Mouse (Mus musculus) layer of hippocampus, adult 8-10 months (tissue): Measurements from ENCODE around the gene Srgap2. TPM values are rescaled to one million over a fixed set of nuclear protein-coding genes. Genes with fewer than 3 reads are reported as not detected.
"Not testable (repeated sequence)": the region's sequence is repeated elsewhere in the genome, so short reads cannot be mapped to it uniquely, and the experiment has no call there.

Experiments
- DNase-seq, 2 experiments: peaks; one replicate each; pipeline ENCODE4 v3.0.0; 2022; ENCODE audit warnings: low spot score in 2 of 2
- total RNA-seq, 4 experiments: library from RNA; stranded (reverse); gene quantifications; 2 replicates each; pipeline ENCODE4 v1.2.4; 2022

Gene Srgap2
- total RNA-seq, 4 experiments from 2014 or later = 79.8 to 92.2 (median 84.9) TPM

DNA sequence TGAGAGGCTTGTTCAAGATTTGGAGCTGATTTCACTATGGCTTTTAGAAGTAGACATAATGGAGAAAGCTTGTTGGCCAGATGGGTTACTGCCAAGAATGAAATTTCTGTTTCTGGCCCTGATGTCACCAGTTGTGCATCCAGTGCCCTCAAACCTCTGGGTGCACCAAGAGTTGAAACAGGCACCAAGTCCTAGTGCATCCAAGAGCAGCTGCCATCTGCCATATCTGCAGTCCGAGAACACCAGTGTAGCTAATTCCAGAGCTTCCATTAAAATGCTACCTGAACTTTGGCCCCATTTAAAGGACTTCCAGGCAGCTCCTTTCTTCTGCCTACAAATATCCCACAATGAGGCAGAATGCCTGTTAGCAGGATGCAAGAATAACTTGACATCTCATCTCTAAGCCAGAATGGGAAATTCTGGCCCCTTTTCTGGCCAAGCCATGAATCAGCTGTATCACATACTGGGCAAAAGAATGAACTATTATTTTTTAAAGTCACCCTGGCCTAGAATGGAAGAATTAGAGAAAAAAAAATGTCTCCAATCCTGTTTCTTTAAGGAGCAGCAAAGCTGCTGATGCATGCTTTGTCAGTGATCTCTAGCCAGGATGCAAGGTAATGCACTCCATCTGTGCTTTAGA lies 180.1 kb downstream of the Srgap2 start:
- DNase-seq = no peak

DNA sequence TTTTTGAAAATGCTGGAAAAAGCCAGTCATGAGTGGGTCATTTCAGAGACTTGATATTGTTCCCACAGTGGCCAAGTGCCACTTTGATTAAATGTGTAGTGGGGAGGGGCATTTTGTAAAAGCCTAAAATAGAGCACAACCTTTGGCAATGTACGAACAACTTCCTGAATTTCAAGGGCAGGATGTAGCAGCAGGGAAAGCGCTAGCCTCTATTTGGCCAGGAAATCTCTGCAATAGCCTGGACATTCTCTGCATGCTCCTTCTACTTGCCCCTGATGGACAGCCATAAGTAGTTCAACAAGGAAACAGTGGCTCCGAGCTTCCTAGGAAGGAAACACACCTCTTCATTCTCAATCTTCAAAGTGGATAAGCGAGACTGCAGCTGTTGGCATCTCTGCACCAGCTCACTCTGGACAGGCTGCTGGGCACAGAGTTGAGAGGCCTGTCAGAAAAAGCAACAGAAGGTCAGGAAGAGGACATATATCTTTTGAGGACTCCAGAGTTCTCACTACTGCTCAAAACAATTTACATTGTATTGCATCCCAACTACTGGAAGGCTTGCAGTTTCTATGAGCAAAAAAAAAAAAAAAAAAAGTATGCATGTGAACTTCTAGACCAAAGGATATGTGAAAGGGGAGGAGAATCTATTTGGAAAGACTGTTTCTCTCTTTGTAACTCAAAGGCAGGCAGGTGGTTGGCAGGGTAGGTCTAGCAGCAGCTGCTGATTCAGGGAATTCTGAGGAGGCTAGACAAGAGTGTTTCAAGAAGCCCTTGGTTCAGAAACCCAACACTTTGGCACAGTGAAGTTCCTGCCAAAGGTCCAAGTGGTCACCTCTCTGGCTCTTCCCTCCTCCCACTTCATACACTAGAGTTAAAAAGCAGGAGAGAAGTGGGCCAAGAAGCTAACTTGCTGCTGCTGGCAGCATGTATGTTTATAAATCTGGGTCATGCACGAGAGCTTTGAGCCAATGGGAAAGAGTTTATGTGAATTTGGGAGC lies 181.4 kb downstream of the Srgap2 start:
- no peak for DNase-seq

DNA sequence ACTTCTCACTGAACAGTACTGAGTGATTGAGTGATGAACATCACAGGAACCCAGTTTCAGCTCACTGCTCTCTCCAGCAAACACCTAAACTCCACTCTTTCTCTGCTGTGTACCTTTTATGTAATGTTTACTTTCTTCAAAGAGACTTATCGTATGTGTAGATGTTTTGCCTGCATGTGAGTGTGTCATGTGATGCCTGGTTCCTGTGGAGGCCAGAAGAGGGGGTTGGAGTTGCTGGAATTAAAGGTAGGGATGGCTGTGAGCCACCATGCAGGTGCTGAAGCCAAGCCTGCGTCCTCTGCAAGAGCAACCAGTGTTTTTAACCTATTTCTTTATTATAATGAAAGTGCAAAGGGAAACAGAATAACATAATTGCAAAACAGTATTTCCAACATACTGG lies 182.5 kb downstream of the Srgap2 start:
- no peak for DNase-seq

DNA sequence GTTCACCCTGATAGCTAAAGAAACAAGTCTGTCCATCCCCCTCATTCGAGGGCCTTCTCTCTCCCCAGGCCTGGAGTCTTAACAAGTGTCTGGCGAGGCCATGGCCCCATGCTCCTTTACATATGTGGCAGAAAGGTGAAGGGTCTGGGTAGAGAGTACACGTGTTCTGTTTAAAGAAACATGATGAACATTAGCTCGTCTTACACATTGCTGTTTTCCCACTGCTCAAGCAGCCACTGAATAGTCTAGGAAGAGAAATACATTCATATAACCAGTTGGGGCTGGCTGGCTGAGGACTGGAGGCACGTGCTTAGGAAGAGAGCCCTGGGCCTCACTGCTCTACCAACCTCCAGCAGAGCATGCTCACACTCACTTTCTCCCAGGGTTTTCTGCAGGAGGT lies 191.1 kb downstream of the Srgap2 start:
- DNase-seq = no peak

DNA sequence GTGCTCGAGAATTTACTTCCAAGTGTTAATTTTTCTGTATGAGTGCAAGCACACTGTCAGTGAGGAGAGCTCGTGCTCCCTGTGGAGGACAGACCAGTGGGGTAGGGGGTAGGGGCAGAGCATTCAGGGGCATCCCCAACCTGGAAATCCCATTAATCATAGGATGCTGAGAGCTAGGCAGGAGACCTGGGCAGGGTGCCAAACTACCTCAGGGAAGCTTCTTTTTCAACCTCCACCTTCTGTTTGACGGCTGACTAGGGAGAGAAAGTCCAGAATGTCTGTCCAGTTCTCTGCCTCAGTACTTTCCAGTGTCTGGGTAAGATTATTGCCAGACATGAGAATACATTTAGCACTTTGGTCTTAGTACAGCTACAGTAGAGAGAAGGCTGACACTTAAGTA lies 191.5 kb downstream of the Srgap2 start:
- DNase-seq = no peak

DNA sequence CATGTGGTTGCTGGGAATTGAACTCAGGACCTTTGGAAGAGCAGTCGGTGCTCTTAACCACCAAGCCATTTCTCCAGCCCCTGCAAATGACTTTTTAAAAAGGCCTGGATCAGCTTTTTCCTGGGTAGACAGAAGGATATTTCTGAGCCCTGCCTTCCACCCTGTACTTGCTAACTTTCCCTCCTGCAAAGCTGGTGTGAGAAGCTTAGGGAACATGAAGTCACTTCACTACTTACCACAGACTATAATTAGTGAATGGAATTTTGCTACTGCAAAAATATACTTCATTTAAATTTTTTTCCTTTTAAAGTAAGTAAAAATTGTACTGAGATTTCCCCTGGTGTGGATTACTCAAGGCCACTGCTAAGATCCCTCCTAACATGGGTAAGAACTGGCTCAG lies 196.0 kb downstream of the Srgap2 start:
- no peak for DNase-seq

DNA sequence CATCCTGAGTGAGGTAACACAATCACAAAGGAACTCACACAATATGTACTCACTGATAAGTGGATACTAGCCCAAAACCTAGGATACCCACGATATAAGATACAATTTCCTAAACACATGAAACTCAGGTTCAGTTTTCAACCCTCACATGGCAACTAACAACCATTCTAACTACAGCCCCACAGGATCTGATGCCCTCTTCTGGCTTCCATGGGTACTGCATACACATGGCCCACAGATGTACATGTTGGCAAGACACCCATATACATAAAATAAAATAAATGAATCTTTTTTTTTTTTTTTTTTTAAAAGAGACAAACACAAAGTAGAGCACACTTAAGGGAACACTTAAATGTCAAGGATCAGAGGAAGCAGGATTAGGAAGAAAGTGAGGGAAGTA lies 198.1 kb downstream of the Srgap2 start:
- DNase-seq = not testable (repeated sequence)

DNA sequence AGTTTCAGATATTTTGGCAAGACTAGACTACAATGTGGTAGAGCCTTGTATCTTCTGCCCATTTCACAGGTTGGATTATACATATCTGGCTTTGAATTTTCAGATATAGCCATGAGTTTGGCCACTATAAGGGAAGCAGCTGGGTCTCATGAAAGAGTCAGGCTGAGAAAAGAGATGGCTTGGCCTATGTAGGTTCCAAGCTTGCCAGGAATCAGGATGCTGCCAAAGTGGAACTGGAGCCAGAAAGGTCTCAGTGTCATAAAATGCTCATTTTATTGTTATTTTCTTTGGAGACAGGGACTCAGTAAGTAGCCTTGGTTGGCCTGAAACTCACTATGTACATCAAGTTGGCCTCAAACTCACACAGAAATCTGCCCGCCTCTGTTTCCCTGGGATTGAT lies 200.0 kb downstream of the Srgap2 start:
- no peak for DNase-seq

DNA sequence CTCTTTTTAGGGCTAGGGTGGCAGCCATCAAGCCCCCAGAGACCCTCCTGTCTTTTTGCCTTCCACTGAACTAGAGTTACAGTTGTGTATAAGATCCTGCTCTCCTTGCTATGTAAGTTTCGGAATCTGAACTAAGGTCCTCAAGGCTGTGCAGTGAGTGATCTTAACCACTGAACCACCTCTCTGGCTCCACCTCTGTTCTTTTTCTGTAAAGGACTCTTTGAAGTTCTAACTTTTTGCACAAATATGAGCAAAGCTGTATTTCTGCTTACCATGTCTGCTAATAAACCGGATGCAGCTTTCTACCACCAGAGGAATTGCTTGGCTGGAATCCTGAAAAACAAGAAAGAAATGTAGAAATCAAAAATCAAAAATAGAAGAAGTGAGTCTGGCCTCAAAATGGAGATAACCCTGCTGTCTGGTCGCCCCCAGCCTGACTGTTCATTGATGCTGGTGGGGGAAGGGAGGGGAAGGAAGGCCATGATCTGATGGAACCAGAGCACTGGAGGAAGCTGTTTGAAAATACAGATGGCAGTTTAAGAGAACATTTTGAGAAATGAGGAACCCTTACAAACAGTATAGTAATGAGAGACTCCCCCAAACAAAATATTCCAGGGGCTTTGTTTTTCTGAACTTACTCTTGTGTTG lies 202.2 kb downstream of the Srgap2 start:
- no peak for DNase-seq

DNA sequence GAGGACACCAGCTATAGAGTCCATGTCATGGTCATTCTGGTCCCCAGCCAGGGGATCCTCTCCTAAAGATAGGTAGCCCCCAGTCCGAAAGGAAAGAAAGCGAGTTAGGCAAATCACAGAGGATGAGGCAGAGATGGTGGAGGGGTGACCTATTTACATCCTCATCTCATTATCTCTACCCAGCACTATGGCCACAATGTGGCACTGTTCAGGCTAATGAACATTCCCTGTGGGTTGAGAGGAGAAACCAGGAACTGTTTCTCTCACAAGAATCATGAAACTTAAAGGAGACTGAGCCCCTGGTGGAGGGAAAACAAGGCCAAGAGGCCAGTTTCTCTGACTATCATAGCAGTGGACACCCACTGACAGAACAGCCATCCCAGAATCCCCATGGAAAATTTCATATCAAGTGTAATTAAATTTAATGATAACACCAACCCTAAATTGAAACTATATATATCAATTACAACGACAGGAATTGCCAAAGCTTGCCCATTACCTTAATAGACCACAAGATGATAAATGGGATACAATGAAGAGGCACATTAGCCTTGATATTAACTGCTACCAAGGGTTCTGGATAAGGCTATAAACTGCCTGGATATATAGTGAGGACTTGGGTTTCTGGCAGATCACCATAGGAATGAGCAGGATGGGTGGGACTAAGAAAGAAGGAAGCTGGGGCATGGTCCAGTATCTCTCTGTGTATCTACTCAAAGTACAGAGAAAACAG lies 207.4 kb downstream of the Srgap2 start:
- DNase-seq = no peak

DNA sequence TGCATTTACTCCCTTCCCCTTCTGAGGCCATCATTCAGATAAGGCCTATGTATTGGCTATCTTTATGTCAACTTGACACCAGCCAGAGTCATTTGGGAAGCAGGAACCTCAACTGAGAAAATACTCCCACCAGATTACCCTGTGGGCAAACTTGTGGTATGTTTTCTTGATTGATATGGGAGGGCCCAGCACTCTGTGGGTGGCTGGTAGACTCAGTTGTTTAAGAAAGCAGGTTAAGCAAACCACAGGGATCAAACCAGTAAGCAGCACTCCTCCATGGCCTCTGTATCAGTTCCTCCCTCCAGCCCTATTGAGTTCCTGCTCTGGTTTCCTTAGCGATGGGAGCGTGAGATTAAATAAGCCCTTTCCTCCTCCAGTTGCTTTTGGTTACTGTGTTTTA lies 208.8 kb downstream of the Srgap2 start:
- no peak for DNase-seq

DNA sequence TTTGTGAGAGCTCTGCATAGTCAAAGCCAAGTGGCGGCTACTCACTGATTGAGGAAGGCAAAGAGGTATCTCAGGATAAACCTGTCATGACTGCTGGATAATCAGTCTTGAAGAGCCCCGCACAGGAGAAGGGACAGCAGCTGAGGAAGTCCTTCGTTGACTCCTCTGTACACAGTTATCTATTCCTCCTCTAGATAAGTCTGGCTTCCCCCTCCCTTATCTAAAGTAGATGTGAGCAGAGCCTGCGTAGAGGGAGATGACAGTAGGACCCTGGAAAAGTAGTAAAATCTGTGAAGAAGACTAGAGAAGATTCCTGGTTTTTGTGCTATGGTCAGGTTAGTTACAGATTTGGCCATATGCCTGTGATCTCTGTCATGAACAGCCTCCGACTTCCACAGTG lies 209.5 kb downstream of the Srgap2 start:
- DNase-seq = no peak

DNA sequence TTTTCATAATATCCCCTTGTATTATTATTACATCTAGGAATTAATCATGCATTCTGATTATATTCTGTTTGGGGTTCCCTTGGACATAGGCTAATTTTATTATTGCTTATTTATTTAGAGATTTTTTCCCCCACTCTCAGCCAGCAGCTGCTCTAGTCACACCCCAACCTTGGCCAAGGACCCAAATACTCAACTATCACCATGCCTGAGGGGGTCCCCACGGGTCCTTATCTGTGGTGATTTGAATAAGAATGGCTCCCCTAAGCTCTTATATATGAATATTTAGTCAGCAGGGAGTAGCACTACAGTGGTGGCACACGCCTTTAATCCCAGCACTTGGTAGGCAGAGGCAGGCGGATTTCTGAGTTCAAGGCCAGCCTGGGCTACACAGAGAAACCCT lies 215.9 kb downstream of the Srgap2 start:
- DNase-seq = no peak

DNA sequence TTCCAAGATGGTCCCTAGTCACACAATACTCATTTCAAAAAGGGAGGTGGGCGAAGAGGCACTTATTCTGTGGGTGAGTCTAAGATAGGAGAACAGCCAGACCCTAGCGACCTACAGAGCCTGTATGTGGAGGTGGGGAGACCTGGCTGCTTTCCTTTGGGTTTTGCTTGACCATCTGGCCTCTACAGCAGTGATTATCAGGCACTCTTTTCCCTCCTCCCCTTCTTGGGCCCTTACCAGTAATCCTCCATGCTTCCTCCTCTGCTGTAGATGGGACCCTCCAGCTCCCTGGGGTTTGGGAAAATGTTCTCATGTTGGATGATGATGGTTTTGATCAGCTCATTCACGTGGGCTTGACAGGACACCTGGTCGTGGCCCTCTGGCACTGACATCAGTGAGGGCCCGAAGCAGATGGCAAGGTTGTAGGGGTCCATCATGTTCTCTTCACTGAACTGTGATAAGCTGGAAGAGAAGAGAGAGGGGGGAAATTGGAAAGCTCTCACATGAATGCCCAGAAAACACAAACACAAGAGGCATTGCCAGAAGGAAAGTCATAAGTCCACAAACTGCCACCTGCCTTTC lies 216.8 kb downstream of the Srgap2 start:
- no peak for DNase-seq

DNA sequence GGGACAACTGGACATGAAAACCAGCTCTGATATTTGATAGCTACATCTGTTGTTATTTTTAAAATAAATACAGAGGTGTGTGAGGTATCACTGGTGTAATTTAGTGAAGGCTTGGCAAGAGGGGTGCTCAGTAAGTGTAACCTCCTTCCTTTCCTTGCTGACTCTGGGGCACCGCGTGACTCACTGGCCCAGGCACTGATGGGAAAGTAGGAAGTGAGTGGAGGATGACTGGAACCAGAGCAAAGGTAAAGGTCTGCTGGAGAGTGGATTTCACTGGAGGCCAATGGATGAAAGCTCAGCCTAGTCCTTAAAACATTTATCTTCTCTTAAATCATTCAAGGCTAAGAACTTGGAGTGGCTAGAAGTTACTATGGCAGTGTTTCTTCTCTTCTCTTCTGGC lies 226.4 kb downstream of the Srgap2 start:
- no peak for DNase-seq

DNA sequence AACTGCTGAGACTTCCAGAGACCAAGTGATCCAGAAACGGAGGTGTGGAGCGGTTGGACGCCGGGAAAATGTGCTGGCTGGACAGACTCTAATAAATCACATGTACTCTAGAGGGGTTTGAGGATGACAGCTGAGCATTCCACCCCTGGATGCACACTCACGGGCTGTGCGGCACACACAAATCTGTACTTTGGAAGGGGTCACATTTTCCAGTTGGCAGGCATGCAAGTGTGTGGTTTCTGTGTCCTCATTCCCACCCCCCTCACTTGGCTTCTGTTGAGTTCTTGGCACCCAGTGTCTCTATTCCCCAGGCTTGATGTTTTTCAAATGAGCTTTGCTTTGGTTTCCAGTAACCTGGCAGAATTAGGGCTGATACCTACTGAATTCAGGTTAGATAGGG lies 227.4 kb downstream of the Srgap2 start:
- no peak for DNase-seq

DNA sequence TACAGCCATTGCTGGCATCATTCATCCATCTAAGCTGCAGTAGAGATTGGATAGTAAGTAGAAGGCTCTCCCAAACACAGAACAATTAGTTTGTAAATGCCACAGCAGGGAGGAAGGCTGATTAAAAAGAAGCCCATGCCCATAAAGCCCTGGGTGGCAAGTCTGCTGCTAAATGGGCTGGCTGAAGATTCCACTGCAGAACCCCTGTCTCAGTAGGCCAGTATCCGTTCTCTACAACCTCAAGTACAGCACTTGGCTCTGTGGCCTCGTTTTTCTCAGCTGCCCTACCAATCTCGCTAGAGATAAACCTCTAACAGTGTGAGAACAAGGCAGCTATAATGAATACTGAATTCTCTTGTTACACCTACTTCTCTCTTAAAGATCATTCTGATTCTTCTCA lies 227.9 kb downstream of the Srgap2 start:
- no peak for DNase-seq

DNA sequence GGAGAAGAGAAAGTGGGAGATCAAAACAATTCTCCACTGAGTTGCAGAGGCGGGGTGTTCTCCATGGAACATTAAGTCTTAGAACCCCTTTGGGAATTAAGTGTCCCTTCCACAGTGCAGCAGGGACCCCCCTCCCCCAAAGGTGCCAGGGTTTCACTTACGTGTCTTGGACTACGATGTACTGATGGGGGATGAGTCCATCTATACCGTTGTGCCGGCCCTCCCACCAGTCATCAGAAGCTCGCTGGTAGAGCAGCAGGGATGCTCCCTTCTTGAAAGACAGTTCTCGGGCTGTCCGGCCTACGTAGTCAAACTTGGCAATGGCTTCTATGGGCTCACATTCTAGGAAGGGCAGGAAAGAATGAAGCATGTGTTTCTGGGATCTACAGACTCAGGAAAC lies 229.0 kb downstream of the Srgap2 start:
- no peak for DNase-seq

DNA sequence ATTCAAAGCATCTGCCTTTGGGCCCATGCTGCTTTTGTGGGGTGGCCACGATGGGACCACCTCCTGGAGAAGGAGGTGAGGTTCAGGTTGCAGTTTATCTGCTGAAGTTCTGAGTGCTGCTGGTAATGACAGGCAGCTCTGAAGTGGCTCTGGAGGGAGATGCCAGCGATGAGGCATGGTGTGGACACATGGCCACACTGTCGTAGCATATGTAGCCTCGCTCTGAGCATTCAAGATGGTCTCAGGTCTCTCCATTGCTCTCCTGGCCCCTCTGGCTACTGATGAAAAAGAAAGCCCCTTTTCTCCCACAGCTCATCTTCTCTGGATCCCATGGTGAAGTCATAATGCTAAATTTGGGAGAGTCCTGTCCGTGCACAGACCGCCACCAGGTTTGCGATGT lies 230.4 kb downstream of the Srgap2 start:
- no peak for DNase-seq

DNA sequence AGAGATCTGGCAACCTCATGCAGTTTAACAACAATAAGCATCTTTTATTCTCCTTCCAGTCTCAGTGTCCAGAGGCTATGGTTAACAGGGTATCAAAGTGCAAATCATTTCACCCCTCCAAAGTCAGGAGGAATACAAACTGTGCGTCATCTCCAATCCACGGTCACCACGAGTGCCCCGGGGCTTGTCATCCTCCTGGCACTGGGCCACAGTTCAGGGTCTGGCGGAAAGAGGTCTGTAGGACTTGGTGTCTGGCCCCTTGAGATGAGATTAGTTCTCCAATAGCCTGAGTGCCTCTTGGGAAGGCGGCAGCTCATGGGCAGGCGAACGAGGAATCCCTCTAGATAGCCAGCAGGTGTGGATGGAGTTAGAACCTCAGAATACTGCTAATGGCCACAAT lies 232.0 kb downstream of the Srgap2 start:
- DNase-seq = no peak

DNA sequence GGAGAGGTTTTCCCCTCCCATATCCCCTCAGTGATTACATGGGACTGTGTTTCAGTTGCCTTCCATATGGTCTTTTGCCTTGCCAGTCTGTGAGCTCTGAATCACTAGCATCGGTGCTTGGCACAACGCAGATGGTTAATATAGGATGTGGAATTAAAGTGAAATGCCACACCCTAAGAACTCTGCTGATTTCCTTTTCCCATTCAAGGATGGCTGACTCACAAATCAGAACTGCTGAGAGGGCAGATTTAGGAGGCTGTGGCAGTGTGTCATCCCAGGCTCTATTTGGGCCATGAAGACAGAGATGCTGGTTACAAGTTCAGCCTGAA lies 233.3 kb downstream of the Srgap2 start:
- peak; percentile 54 to 66 for DNase-seq
